Comparison of ENCODE assay signal across 21 mouse cellular contexts in genomic region chr12:86030932-86031331, GRCm38 (mm10). TPM values are rescaled to one million over a fixed set of nuclear protein-coding genes. Genes with fewer than 3 reads are reported as not detected.
"Had no signal": no experiment of that assay in that cellular context is flagged by ENCODE, and none has a peak within 500 bp of the region (broad histone marks: within the 10 kb centered on the region; RNA-seq: fewer than 3 reads in every experiment).

No protein-coding gene starts in this region.

- H3K4me3 ChIP-seq: lung, embryonic 15.5 days; midbrain, embryonic 12.5 days; midbrain, embryonic 15.5 days; myocyte; neural tube, embryonic 13.5 days; stomach, embryonic 15.5 days had no signal

- DNase-seq: kidney, adult 18-20 months; kidney, adult 9 months; kidney, postnatal 14 days; kidney, postnatal 4 days; lung, adult 18-20 months; lung, postnatal 10 days; lung, postnatal 36 days; retina, postnatal 1 day; right cerebral cortex, postnatal 25 days; spleen, adult 18-20 months; thymus, adult 18-20 months; thymus, postnatal 36 days had no signal

- ATAC-seq: intestine, embryonic 16.5 days; midbrain, embryonic 15.5 days had no signal

- H3K9me3 ChIP-seq: lung, embryonic 15.5 days; midbrain, embryonic 12.5 days; midbrain, embryonic 15.5 days; neural tube, embryonic 13.5 days; stomach, embryonic 15.5 days had no signal

- H3K4me1 ChIP-seq: midbrain, embryonic 12.5 days; midbrain, embryonic 15.5 days had no signal

- H3K36me3 ChIP-seq: midbrain, embryonic 15.5 days; neural tube, embryonic 13.5 days; stomach, embryonic 15.5 days had no signal

- H3K27me3 ChIP-seq: lung, embryonic 15.5 days; midbrain, embryonic 12.5 days; midbrain, embryonic 15.5 days; neural tube, embryonic 13.5 days; stomach, embryonic 15.5 days had no signal

- H3K4me2 ChIP-seq: lung, embryonic 15.5 days; midbrain, embryonic 12.5 days; midbrain, embryonic 15.5 days; neural tube, embryonic 13.5 days; stomach, embryonic 15.5 days had no signal

- H3K27ac ChIP-seq: lung, embryonic 15.5 days; midbrain, embryonic 12.5 days; midbrain, embryonic 15.5 days; neural tube, embryonic 13.5 days; stomach, embryonic 15.5 days had no signal

- H3K9ac ChIP-seq: lung, embryonic 15.5 days; midbrain, embryonic 12.5 days; midbrain, embryonic 15.5 days; neural tube, embryonic 13.5 days; stomach, embryonic 15.5 days had no signal

RNA-seq across cellular contexts. Expression of gene Ift43, which starts 51.4 kb away (rescaled TPM):
- total RNA-seq: monocyte, adult 5-6 weeks; neutrophil, adult 5-6 weeks had no signal
